Mouse (Mus musculus): ENCODE measurements around the gene Gm45261. TPM values are rescaled to one million over a fixed set of nuclear protein-coding genes. Genes with fewer than 3 reads are reported as not detected.

The Gm45261 gene
- not detected for polyA plus RNA-seq (2017; shearing (Covaris generic))

DNA sequence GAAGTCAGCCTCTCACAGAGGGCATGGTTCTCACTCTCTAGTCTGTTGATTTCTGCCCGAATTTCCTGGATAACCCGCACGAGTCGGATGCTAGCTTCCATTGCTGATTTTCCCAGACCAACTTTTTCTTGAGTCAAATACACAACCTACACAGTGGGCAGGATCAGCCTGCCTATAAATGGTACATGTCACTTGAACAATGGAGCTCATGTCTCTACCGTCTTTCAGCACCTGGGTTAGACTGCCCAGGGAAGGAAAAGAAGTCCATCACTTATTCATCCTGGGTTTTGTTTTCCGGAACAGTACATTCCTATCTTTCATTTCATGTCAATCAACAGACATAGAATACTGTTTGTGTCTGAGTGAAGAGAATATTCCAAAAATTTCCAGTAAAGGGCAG, at the start of gene Gm45261:
Gene Gm45261 (minus strand): TSS at position 101 of the 400 bp plus-strand sequence.

Other genes starting within 250 kb of the Gm45261 start
- not detected for gene Fam124b, start 243.0 kb downstream of the Gm45261 start, polyA plus RNA-seq (2017; shearing (Covaris generic))
- gene Cul3, start 121.0 kb downstream of the Gm45261 start, polyA plus RNA-seq (2017; shearing (Covaris generic)) = 247 TPM